Mouse (Mus musculus) E14TG2a.4 (cell line): ENCODE results near the gene Mov10l1.

ENCODE experiments used
- CTCF ChIP-seq: conservative IDR thresholded peaks from 2 replicates; pipeline ENCODE4 v1.5.1; 2014; ENCODE audit warnings: low read length
- NANOG ChIP-seq: IDR thresholded peaks from 2 replicates; pipeline ENCODE4 v1.6.1; 2014; ENCODE audit warnings: borderline replicate concordance, low read length, mixed read lengths

- TF ChIP-seq NANOG (no peak), CTCF (no peak)
Observed at GRCm38 (mm10) chr15:89063536-89063935, 80.8 kb downstream of the Mov10l1 start.
